8 mouse cellular contexts compared by ENCODE assay signal in genomic region chr1:60098839-60099238, GRCm38 (mm10). TPM values are rescaled to one million over a fixed set of nuclear protein-coding genes. Genes with fewer than 3 reads are reported as not detected.
DNase-seq lines count a peak whose midpoint lies in the region; ATAC-seq and TF ChIP-seq lines count a peak whose summit lies in the region.

No protein-coding gene starts in this region.

- WGBS in heart, embryonic 11.5 days (ENCODE audit: insufficient replicate concordance): 13% methylated on average over 9 of the region's 9 CpGs
- 11% methylated on average over 9 of the region's 9 CpGs for WGBS in embryonic facial prominence, embryonic 12.5 days
- 13% methylated on average over 9 of the region's 9 CpGs for WGBS in intestine, embryonic 15.5 days
- 12% methylated on average over 9 of the region's 9 CpGs for WGBS in midbrain, embryonic 16.5 days

- ATAC-seq in heart, embryonic 11.5 days (replicated peaks; ENCODE audit: insufficient number of reproducible peaks, low FRiP score, low TSS enrichment): no peak
- no peak for ATAC-seq in G1E (ENCODE audit: extremely low read depth, insufficient number of reproducible peaks, low FRiP score, poor library complexity, severe bottlenecking)
- no peak for ATAC-seq in embryonic facial prominence, embryonic 12.5 days (ENCODE audit: insufficient number of reproducible peaks, insufficient read depth, low FRiP score, low TSS enrichment)
- no peak for ATAC-seq in intestine, embryonic 15.5 days
- ATAC-seq in midbrain, embryonic 16.5 days: no peak

- H3K36me3 ChIP-seq in heart, embryonic 11.5 days (ENCODE audit: control insufficient read depth, insufficient read depth, low read length): peaks cover 5% of the 10 kb centered on the region; the same call in 1 of the 2 replicates
- peaks cover 22% of the 10 kb centered on the region for H3K36me3 ChIP-seq in G1E (replicated peaks)
- H3K36me3 ChIP-seq in embryonic facial prominence, embryonic 12.5 days: peaks cover 5% of the 10 kb centered on the region; the same call in 1 of the 2 replicates
- 0 out of 2 replicates have a peak, but pooled peaks cover 1% of the 10 kb centered on the region for H3K36me3 ChIP-seq in intestine, embryonic 15.5 days
- H3K36me3 ChIP-seq in midbrain, embryonic 16.5 days (ENCODE audit: control insufficient read depth, insufficient read depth, low read length): no peaks in the 10 kb centered on the region

- H3K9ac ChIP-seq in heart, embryonic 11.5 days (ENCODE audit: low read depth, low read length): peak overlapping the region; percentile 96
- H3K9ac ChIP-seq in embryonic facial prominence, embryonic 12.5 days: peak overlapping the region; percentile 88
- H3K9ac ChIP-seq in intestine, embryonic 15.5 days: peak overlapping the region; percentile 94
- H3K9ac ChIP-seq in midbrain, embryonic 16.5 days (ENCODE audit: low read depth, low read length): peak overlapping the region; percentile 92

- H3K4me1 ChIP-seq in heart, embryonic 11.5 days (ENCODE audit: control insufficient read depth, insufficient read depth, low read length): 0 out of 2 replicates have a peak, but pooled peaks cover 3% of the 10 kb centered on the region
- peaks cover 33% of the 10 kb centered on the region for H3K4me1 ChIP-seq in G1E (ENCODE audit: insufficient read depth, low read depth, low read length)
- peaks cover 6% of the 10 kb centered on the region for H3K4me1 ChIP-seq in embryonic facial prominence, embryonic 12.5 days
- H3K4me1 ChIP-seq in intestine, embryonic 15.5 days (replicated peaks): no peaks in the 10 kb centered on the region
- peaks cover 17% of the 10 kb centered on the region for H3K4me1 ChIP-seq in midbrain, embryonic 16.5 days (ENCODE audit: control insufficient read depth, insufficient read depth, low read length)

- peak overlapping the region; percentile 92 for H3K4me3 ChIP-seq in heart, embryonic 11.5 days (ENCODE audit: low read depth, low read length)
- peak overlapping the region; percentile 86 for H3K4me3 ChIP-seq in G1E (ENCODE audit: low read depth, low read length)
- peak overlapping the region; percentile 90 for H3K4me3 ChIP-seq in embryonic facial prominence, embryonic 12.5 days
- peak overlapping the region; percentile 96 for H3K4me3 ChIP-seq in intestine, embryonic 15.5 days (replicated peaks)
- H3K4me3 ChIP-seq in midbrain, embryonic 16.5 days (ENCODE audit: low read depth, low read length): peak overlapping the region; percentile 75

- TF ChIP-seq CTCF in G1E (IDR thresholded peaks at IDR 0.05; ENCODE audit: low read depth, low read length): no peak

- H3K27ac ChIP-seq in heart, embryonic 11.5 days (ENCODE audit: low read depth, low read length): peak overlapping the region; percentile 98; the same call in 1 of the 2 replicates
- peak overlapping the region; percentile 98; the same call in 1 of the 2 replicates for H3K27ac ChIP-seq in embryonic facial prominence, embryonic 12.5 days
- H3K27ac ChIP-seq in intestine, embryonic 15.5 days: 0 out of 2 replicates have a peak overlapping the region, but pooled peaks have one; percentile 99
- peak overlapping the region; percentile 97 for H3K27ac ChIP-seq in midbrain, embryonic 16.5 days (ENCODE audit: low read length)

- H3K4me2 ChIP-seq in heart, embryonic 11.5 days: peak overlapping the region; percentile 86
- H3K4me2 ChIP-seq in embryonic facial prominence, embryonic 12.5 days (replicated peaks): peak overlapping the region; percentile 55
- peak overlapping the region; percentile 58 for H3K4me2 ChIP-seq in intestine, embryonic 15.5 days (replicated peaks)
- peak overlapping the region; percentile 70 for H3K4me2 ChIP-seq in midbrain, embryonic 16.5 days (ENCODE audit: low read length)

- no peaks in the 10 kb centered on the region for H3K27me3 ChIP-seq in heart, embryonic 11.5 days (ENCODE audit: control insufficient read depth, insufficient read depth, low read length)
- no peaks in the 10 kb centered on the region for H3K27me3 ChIP-seq in G1E (ENCODE audit: insufficient read depth, low read length)
- H3K27me3 ChIP-seq in embryonic facial prominence, embryonic 12.5 days: no peaks in the 10 kb centered on the region
- H3K27me3 ChIP-seq in intestine, embryonic 15.5 days (replicated peaks): no peaks in the 10 kb centered on the region
- no peaks in the 10 kb centered on the region for H3K27me3 ChIP-seq in midbrain, embryonic 16.5 days (ENCODE audit: control insufficient read depth, insufficient read depth, low read depth, low read length)

- no peak for DNase-seq in heart, adult 9 months (ENCODE audit: low spot score in 2 of 2)
- DNase-seq in G1E (ENCODE audit: low spot score): peak; percentile 31
- DNase-seq in right cerebral cortex, postnatal 14 days: no peak
- DNase-seq in layer of hippocampus, postnatal 10 days (ENCODE audit: low spot score in 2 of 2): no peak

- no peaks in the 10 kb centered on the region for H3K9me3 ChIP-seq in heart, embryonic 11.5 days (replicated peaks; ENCODE audit: control insufficient read depth, low read length)
- H3K9me3 ChIP-seq in G1E (replicated peaks): no peaks in the 10 kb centered on the region
- H3K9me3 ChIP-seq in embryonic facial prominence, embryonic 12.5 days: no peaks in the 10 kb centered on the region
- H3K9me3 ChIP-seq in intestine, embryonic 15.5 days: no peaks in the 10 kb centered on the region
- H3K9me3 ChIP-seq in midbrain, embryonic 16.5 days (replicated peaks; ENCODE audit: control insufficient read depth, low read length, poor library complexity, severe bottlenecking): no peaks in the 10 kb centered on the region

RNA-seq across cellular contexts. Expression of gene Wdr12, which starts 0.4 kb away (rescaled TPM):
- 32.2 and 36.9 TPM in 2 replicates for polyA plus RNA-seq in heart, embryonic 11.5 days (2014; fragmentation: Nextera tagmentation; extraction: Ambion mirVana)
- 133 and 142 TPM in 2 replicates for total RNA-seq in G1E (2014; fragmentation: Nextera tagmentation)
- 171 and 174 TPM in 2 replicates for total RNA-seq in G1E (2017)
- polyA plus RNA-seq in G1E (2012): 4.7 TPM in 2 replicates
- 48.3 and 49.4 TPM in 2 replicates for polyA plus RNA-seq in embryonic facial prominence, embryonic 12.5 days (2016; fragmentation: Nextera tagmentation; extraction: Ambion mirVana)
- 53.0 and 53.8 TPM in 2 replicates for polyA plus RNA-seq in intestine, embryonic 15.5 days (2015; fragmentation: Nextera tagmentation; extraction: Ambion mirVana)
- polyA plus RNA-seq in midbrain, embryonic 16.5 days (2015; fragmentation: Nextera tagmentation; extraction: Ambion mirVana): 51.0 and 52.5 TPM in 2 replicates
- 10 to 100 TPM; 31.2 to 33.3 TPM for total RNA-seq in layer of hippocampus, postnatal 10 days (2021)

RNA-seq across cellular contexts. Expression of gene Carf, which starts 0.8 kb away (rescaled TPM):
- polyA plus RNA-seq in heart, embryonic 11.5 days (2014; fragmentation: Nextera tagmentation; extraction: Ambion mirVana): 6.1 and 6.3 TPM in 2 replicates
- total RNA-seq in G1E (2014; fragmentation: Nextera tagmentation) (56.5 and 57.1 TPM in 2 replicates), G1E (2017) (22.4 and 29.4 TPM in 2 replicates)
- 0.79 and 0.93 TPM in 2 replicates for polyA plus RNA-seq in G1E (2012)
- 7.8 and 8.2 TPM in 2 replicates for polyA plus RNA-seq in embryonic facial prominence, embryonic 12.5 days (2016; fragmentation: Nextera tagmentation; extraction: Ambion mirVana)
- polyA plus RNA-seq in intestine, embryonic 15.5 days (2015; fragmentation: Nextera tagmentation; extraction: Ambion mirVana): 4.9 and 5.0 TPM in 2 replicates
- 9.1 and 11.1 TPM in 2 replicates for polyA plus RNA-seq in midbrain, embryonic 16.5 days (2015; fragmentation: Nextera tagmentation; extraction: Ambion mirVana)
- total RNA-seq in layer of hippocampus, postnatal 10 days (2021): 10 to 100 TPM; 23.8 to 25.7 TPM

RNA-seq across cellular contexts. Expression of gene Ica1l, which starts 55.9 kb away (rescaled TPM):
- polyA plus RNA-seq in heart, embryonic 11.5 days (2014; fragmentation: Nextera tagmentation; extraction: Ambion mirVana): 0.62 and 0.74 TPM in 2 replicates
- total RNA-seq in G1E (2014; fragmentation: Nextera tagmentation): 9.6 and 10.5 TPM in 2 replicates
- total RNA-seq in G1E (2017): 9.0 and 9.5 TPM in 2 replicates
- polyA plus RNA-seq in G1E (2012): 1.3 and 2.2 TPM in 2 replicates
- 1.4 and 2.1 TPM in 2 replicates for polyA plus RNA-seq in embryonic facial prominence, embryonic 12.5 days (2016; fragmentation: Nextera tagmentation; extraction: Ambion mirVana)
- polyA plus RNA-seq in intestine, embryonic 15.5 days (2015; fragmentation: Nextera tagmentation; extraction: Ambion mirVana): 1.1 and 1.3 TPM in 2 replicates
- polyA plus RNA-seq in midbrain, embryonic 16.5 days (2015; fragmentation: Nextera tagmentation; extraction: Ambion mirVana): 51.8 and 53.7 TPM in 2 replicates
- total RNA-seq in layer of hippocampus, postnatal 10 days (2021): 10 to 100 TPM; 41.3 to 43.4 TPM

Comparison
In these comparisons a context has a peak if more than half of its experiments do, and no peak if none do; other contexts are left out.
1. RNA of gene Ica1l, which starts 55.9 kb away (polyA plus RNA-seq): 51.8 to 53.7 TPM in midbrain, embryonic 16.5 days; 1.3 to 2.2 TPM in G1E, 1.4 to 2.1 TPM in embryonic facial prominence, embryonic 12.5 days, 1.1 to 1.3 TPM in intestine, embryonic 15.5 days and 0.62 to 0.74 TPM in heart, embryonic 11.5 days; every median in the first group is over 10 times any median in the second.
2. Peak in every context shown above with its lines, with median percentiles within 50 percentile points of each other: H3K27ac ChIP-seq, H3K4me2 ChIP-seq, H3K4me3 ChIP-seq and H3K9ac ChIP-seq.